Mouse (Mus musculus) heart, postnatal 0 days (tissue): ENCODE results near the gene Stag1.

Experiments used
- CTCF ChIP-seq: IDR thresholded peaks from 2 replicates; pipeline ENCODE4 v1.5.1; 2016; ENCODE audit warnings: antibody characterized with exemption, control low read depth, low read depth
- EP300 ChIP-seq: IDR thresholded peaks from 2 replicates; pipeline ENCODE4 v1.6.1; 2016; ENCODE audit warnings: antibody characterized with exemption, low read depth

DNA sequence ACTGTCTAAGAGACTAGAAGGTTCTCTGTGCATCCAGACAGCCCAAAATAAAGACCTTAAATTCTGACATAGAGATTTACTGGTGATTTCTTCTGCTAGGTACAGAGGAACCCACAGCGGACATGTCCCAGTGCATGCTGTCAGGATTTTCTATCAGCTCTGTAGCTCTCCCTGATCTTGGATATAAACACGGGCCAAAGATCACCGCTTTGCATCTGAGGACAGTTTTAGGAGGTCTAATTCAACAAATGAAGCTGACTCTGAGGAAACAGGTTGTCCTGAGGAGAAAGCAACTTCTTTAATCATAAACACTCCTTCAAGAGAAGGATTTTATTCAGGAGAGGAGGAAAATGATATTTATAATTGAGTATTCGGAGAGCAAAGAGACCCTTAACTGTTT, 13.6 kb upstream of the Stag1 start:
- TF ChIP-seq CTCF: no peak
- TF ChIP-seq EP300: no peak
